Mouse (Mus musculus): ENCODE results near the gene Etfbkmt. TPM values are rescaled to one million over a fixed set of nuclear protein-coding genes. Genes with fewer than 3 reads are reported as not detected.

The Etfbkmt gene
- polyA plus RNA-seq, 1 experiment = 24.5 TPM

GRCm38 (mm10) chr6:149097276-149097675, 42.4 kb upstream of the Etfbkmt start:
- Histone ChIP-seq H3K4me1 (ENCODE audit: control insufficient read depth, insufficient read depth, low read length) (no peaks in the 10 kb centered on the region), H3K9me3 (replicated peaks; ENCODE audit: control insufficient read depth, insufficient read depth, low read length, poor library complexity, severe bottlenecking) (no peaks in the 10 kb centered on the region), H3K27me3 (ENCODE audit: control insufficient read depth, insufficient read depth, low read length, poor library complexity, severe bottlenecking) (no peaks in the 10 kb centered on the region), H3K27ac (ENCODE audit: insufficient read depth, low read length) (no peak overlapping the region), H3K9ac (ENCODE audit: low read depth, poor library complexity, severe bottlenecking) (no peak overlapping the region), H3K4me3 (ENCODE audit: low read depth, low read length) (no peak overlapping the region), H3K36me3 (ENCODE audit: control insufficient read depth, insufficient read depth, low read length, poor library complexity, severe bottlenecking) (no peaks in the 10 kb centered on the region)
- no peak for TF ChIP-seq EP300 (IDR thresholded peaks at IDR 0.05; ENCODE audit: insufficient read depth, low read depth, low read length)
- no peak for TF ChIP-seq CTCF (IDR thresholded peaks at IDR 0.05; ENCODE audit: low read depth, low read length)
- no peak for TF ChIP-seq POLR2A (IDR thresholded peaks at IDR 0.05; ENCODE audit: insufficient read depth, low read length)

GRCm38 (mm10) chr6:149098993-149099392, 40.7 kb upstream of the Etfbkmt start:
- H3K4me1 ChIP-seq (ENCODE audit: control insufficient read depth, insufficient read depth, low read length) = no peaks in the 10 kb centered on the region
- TF ChIP-seq CTCF (IDR thresholded peaks at IDR 0.05; ENCODE audit: low read depth, low read length) (no peak), EP300 (IDR thresholded peaks at IDR 0.05; ENCODE audit: insufficient read depth, low read depth, low read length) (no peak), POLR2A (IDR thresholded peaks at IDR 0.05; ENCODE audit: insufficient read depth, low read length) (no peak)
- H3K27me3 ChIP-seq (ENCODE audit: control insufficient read depth, insufficient read depth, low read length, poor library complexity, severe bottlenecking) = no peaks in the 10 kb centered on the region
- H3K9ac ChIP-seq (ENCODE audit: low read depth, poor library complexity, severe bottlenecking) = no peak overlapping the region
- no peaks in the 10 kb centered on the region for H3K36me3 ChIP-seq (ENCODE audit: control insufficient read depth, insufficient read depth, low read length, poor library complexity, severe bottlenecking)
- H3K9me3 ChIP-seq (replicated peaks; ENCODE audit: control insufficient read depth, insufficient read depth, low read length, poor library complexity, severe bottlenecking) = no peaks in the 10 kb centered on the region
- H3K4me3 ChIP-seq (ENCODE audit: low read depth, low read length) = no peak overlapping the region
- no peak overlapping the region for H3K27ac ChIP-seq (ENCODE audit: insufficient read depth, low read length)

GRCm38 (mm10) chr6:149100174-149101075, 39.2 kb upstream of the Etfbkmt start:
- Histone ChIP-seq H3K9me3 (replicated peaks; ENCODE audit: control insufficient read depth, insufficient read depth, low read length, poor library complexity, severe bottlenecking) (no peaks in the 10 kb centered on the region), H3K9ac (ENCODE audit: low read depth, poor library complexity, severe bottlenecking) (peak overlapping the region; percentile 87), H3K27ac (ENCODE audit: insufficient read depth, low read length) (no peak overlapping the region), H3K27me3 (ENCODE audit: control insufficient read depth, insufficient read depth, low read length, poor library complexity, severe bottlenecking) (no peaks in the 10 kb centered on the region), H3K4me1 (ENCODE audit: control insufficient read depth, insufficient read depth, low read length) (no peaks in the 10 kb centered on the region), H3K4me3 (ENCODE audit: low read depth, low read length) (peak overlapping the region; percentile 68), H3K36me3 (ENCODE audit: control insufficient read depth, insufficient read depth, low read length, poor library complexity, severe bottlenecking) (no peaks in the 10 kb centered on the region)
- TF ChIP-seq CTCF (IDR thresholded peaks at IDR 0.05; ENCODE audit: low read depth, low read length) = no peak
- TF ChIP-seq POLR2A (IDR thresholded peaks at IDR 0.05; ENCODE audit: insufficient read depth, low read length) = no peak
- TF ChIP-seq EP300 (IDR thresholded peaks at IDR 0.05; ENCODE audit: insufficient read depth, low read depth, low read length) = no peak

GRCm38 (mm10) chr6:149101076-149101942, 38.3 kb upstream of the Etfbkmt start, which contains the start of gene Dennd5b:
Gene Dennd5b (minus strand): TSS chr6:149101680.
- H3K9me3 ChIP-seq (replicated peaks; ENCODE audit: control insufficient read depth, insufficient read depth, low read length, poor library complexity, severe bottlenecking) = no peaks in the 10 kb centered on the region
- H3K4me3 ChIP-seq (ENCODE audit: low read depth, low read length) = peak within 1 kb of the TSS; percentile 68
- H3K27me3 ChIP-seq (ENCODE audit: control insufficient read depth, insufficient read depth, low read length, poor library complexity, severe bottlenecking) = no peaks in the 10 kb centered on the region
- TF ChIP-seq POLR2A (IDR thresholded peaks at IDR 0.05; ENCODE audit: insufficient read depth, low read length) (no peak), CTCF (IDR thresholded peaks at IDR 0.05; ENCODE audit: low read depth, low read length) (no peak), EP300 (IDR thresholded peaks at IDR 0.05; ENCODE audit: insufficient read depth, low read depth, low read length) (no peak)
- H3K9ac ChIP-seq (ENCODE audit: low read depth, poor library complexity, severe bottlenecking) = peak within 1 kb of the TSS; percentile 87
- no peaks in the 10 kb centered on the region for H3K36me3 ChIP-seq (ENCODE audit: control insufficient read depth, insufficient read depth, low read length, poor library complexity, severe bottlenecking)
- no peak within 1 kb of the TSS for H3K27ac ChIP-seq (ENCODE audit: insufficient read depth, low read length)
- no peaks in the 10 kb centered on the region for H3K4me1 ChIP-seq (ENCODE audit: control insufficient read depth, insufficient read depth, low read length)

- TF ChIP-seq POLR2A (IDR thresholded peaks at IDR 0.05; ENCODE audit: insufficient read depth, low read length) = no peak
- TF ChIP-seq EP300 (IDR thresholded peaks at IDR 0.05; ENCODE audit: insufficient read depth, low read depth, low read length) = no peak
- TF ChIP-seq CTCF (IDR thresholded peaks at IDR 0.05; ENCODE audit: low read depth, low read length) = no peak
- Histone ChIP-seq H3K36me3 (ENCODE audit: control insufficient read depth, insufficient read depth, low read length, poor library complexity, severe bottlenecking) (no peaks in the 10 kb centered on the region), H3K4me3 (ENCODE audit: low read depth, low read length) (peak overlapping the region; percentile 68), H3K27ac (ENCODE audit: insufficient read depth, low read length) (no peak overlapping the region), H3K9me3 (replicated peaks; ENCODE audit: control insufficient read depth, insufficient read depth, low read length, poor library complexity, severe bottlenecking) (no peaks in the 10 kb centered on the region), H3K4me1 (ENCODE audit: control insufficient read depth, insufficient read depth, low read length) (no peaks in the 10 kb centered on the region), H3K9ac (ENCODE audit: low read depth, poor library complexity, severe bottlenecking) (peak overlapping the region; percentile 87), H3K27me3 (ENCODE audit: control insufficient read depth, insufficient read depth, low read length, poor library complexity, severe bottlenecking) (no peaks in the 10 kb centered on the region)
Measured at GRCm38 (mm10) chr6:149101943-149102243, 37.8 kb upstream of the Etfbkmt start.
